Mouse (Mus musculus): ENCODE results near the gene Wnt3a.
A peak's percentile ranks its signal among the peaks of the same experiment; 100 is the strongest.

Gene Wnt3a

DNA sequence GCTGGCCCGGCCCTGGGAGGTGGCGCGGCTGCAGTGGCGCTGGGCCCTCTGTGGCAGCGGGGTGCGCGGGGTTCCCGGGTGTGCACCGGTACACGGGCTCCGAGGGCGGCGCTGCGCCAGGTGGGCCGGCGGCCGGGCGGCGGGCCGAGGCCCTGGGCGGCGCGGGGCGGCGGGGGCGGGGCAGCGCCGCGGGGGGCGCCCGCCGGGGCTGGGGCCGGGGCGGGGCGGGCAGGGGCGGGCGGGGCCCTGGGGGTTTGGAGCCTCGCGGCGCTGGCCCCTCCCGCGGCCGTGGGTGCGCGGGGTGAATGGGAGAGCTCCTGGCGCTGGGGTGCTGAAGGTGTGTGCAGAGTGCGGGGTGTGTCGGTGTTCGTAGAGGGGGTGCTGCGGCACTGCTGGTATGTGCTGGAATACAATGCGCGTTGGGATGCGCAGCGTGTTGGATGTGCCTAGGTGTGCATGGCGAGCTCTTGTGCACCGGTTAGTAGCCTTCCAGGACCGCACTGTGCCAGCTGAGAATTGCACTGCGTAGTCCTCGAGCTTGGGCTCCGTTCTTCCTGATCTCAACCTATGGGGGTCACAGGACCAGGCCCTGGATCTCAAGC lies at the start of gene Wnt3a:
TSS of gene Wnt3a (minus strand) at position 51 of the 602 bp plus-strand sequence.
- DNase-seq (ENCODE audit: low read depth) = no peak

DNA sequence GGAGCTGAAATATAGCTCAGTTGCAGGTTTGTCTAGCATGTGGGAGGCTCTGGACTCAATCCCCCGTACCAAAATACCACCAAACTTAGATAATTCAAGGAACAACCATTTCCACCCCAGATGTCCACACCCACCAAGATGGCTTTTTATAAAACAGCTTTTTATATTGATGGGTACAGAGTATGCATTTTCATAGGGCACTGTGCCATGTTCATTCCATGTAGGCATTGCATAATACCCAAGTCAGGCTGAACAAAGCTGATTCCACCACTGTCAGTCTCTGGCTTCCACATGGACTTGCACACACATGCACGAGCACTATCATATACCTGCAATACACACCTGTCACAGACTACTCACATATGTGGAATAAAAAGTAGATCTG lies 48.2 kb upstream of the Wnt3a start:
- DNase-seq (ENCODE audit: low read depth) = no peak

DNA sequence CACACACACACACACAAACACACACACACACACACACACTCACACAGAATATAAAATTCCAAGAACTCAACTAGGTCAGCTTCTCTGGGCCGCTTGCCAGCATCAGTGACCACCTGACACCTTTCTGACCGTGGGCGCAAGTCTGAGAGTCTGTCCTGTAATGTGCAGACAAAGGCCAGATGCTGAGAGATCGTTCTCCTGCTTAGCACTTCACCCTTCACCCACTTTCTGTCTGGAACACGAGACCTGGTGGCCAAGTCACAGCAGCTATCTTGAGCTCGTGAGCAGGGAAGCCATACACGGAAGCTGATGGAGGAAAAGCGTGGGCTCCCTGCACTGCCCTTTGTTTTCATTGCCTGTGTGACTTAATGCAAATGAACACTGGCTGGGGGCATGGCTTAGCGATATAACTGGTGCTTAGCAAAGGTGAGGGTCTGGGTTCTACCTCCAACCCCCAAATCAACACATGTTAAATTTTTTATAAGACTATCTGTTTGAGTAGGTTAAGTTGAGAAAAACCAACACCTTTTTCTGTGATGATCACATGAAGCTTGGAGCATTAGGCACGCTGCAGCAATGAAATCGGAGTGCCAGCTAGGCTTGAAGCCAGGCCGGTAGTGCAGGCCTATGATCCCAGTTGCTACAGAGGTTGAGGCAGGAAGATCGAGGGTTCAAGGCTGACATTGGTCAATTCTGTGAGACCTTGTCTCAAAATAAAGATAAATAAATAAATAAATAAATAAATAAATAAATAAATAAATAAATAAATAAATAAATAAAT lies 47.6 kb upstream of the Wnt3a start:
- no peak for DNase-seq (ENCODE audit: low read depth)

DNA sequence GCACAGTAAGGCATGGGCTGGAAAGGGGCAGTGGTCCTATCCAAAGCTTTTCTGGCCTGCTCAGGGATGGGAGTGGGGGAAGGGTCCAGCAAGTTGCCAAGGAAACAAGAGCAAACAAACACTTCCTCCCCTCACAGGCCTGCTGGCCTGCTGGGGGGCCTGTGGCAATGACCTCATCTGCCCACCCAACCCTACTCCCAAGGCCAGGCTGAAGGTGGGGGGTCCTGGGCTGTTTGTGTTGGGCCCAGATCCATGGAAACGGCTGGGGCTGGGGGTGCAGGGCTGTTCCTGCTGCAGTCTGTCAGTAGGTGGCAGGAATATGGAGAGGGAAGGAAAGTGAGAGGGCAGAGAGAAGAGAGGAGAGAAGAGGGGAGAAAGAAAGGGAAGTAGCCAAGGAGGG lies 45.8 kb upstream of the Wnt3a start:
- DNase-seq (ENCODE audit: low read depth) = no peak

DNA sequence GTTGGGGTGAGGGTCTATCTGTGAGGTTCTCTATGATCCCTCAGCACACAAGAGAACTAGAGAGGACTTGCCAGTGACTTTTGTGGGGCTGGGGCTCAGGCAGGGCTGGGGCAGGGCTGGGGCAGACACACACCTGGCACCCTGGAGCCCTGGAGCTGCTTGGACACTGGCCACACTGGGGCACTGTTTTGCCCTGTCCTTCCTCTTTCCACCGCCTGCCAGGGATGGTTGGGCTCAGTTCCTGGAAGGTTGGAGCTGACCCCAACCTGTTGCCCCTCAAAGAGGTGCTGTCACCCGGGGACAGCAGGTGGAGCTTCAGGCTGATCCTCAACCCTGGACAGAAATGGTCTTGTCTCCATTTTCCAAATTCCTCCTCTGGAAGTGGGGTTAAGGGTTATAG lies 45.4 kb upstream of the Wnt3a start:
- no peak for DNase-seq (ENCODE audit: low read depth)

DNA sequence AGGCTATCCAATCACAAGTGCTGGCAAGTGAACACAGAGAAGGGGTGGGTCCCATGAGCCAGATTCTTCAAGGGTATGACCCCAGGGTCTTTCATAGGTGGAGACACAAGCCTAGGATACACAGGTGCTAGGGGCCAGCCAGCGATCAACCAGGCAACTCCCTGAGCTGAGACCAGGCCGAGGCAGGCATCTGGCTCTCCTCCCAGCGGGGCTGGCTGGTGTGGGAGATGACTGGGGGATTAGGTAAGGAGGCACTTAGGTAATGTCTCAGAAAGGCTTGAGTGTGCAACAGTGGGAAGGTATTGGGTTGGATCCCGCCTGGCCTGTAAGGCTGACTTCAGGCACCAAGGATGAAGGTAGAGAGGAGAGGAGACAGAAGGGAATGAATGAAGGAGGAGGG lies 44.6 kb upstream of the Wnt3a start:
- no peak for DNase-seq (ENCODE audit: low read depth)

DNA sequence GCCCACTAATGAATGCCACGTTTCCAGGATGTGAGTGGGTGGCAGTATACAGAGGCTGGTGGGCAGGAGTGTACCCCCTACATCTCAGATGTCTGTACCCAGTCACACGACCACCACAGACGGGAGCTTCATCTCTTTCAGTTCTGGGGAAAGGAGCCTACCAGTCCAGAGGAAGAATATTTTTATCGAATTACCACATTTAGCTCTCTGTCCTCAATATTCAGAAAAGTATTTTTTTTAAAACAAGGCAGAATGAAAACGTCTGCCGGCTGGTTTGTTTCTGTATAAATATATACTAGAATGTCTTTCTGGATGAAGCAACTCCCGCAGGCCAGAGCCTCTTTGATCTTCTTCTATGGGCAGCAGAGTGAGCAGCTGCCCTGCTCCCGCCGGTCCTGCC lies 42.4 kb upstream of the Wnt3a start:
- no peak for DNase-seq (ENCODE audit: low read depth)

DNA sequence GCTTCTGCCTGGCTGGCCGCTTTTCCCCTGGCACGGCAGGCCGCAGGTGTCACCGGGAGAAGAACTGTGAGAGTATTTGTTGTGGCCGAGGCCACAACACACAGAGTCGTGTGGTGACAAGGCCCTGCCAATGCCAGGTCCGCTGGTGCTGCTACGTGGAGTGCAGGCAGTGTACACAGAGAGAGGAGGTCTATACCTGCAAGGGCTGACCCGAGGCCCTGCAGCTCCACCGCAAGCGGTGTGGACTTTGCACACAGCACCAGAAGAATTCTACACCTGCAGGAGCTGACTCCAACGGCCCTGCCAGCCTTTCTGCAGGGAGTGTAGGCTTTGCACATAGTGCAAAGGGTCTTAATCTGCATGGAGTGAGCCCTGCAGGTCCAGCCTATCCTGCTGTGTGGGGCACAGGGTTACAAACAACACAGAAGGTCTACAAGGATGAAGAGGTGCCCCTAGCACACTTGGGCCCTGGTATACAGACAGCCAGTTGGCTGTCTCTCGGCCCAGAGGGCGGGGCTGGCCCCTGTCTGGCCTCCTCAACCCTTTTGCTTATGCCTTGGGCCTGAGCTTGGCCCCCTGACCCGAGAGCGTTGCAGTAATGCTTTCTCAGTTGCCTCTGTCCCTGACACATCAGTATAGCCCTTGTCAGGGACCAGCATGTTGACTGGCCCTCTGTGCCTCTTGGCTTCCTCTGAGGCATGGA lies 40.8 kb upstream of the Wnt3a start:
- no peak for DNase-seq (ENCODE audit: low read depth)

DNA sequence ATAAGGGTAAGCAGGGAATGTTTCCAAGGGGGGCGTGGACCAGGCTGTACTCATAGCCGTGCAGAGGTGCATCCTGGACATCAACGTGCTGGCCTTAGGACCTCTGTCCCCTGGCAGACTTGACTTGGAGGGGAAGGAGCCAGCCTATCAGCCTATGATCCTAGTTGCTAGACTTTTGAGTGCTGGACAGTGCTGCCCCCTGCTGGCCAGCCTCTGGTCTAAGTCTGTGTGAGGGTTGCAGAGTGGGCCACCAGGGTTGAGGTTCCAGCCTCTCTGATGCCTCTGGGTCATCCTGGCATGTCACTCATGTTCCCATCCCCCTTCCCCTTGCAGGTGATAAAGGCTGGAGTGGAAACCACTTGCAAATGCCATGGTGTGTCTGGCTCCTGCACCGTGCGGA lies 40.0 kb upstream of the Wnt3a start:
- DNase-seq (ENCODE audit: low read depth) = peak; percentile 59

DNA sequence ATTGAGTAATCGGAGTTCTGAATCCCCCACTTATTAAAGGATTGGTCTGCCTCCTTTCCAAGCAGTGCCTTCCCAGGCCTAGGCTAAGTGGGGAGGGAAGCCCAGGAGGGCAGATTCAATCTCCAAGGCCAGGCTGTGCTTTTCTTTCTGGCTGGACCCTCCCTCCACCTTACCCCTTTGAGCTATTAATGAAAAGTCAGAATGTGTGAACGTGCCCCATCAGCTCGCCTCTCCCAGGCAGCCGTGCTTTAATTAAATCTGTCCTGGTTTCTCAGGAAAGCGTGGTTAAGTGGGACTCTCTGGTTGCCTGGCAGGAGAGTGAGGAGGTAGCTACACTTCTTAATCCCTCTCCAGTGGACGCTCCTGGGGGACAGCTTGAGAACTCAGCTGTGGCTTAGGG lies 39.1 kb upstream of the Wnt3a start:
- DNase-seq (ENCODE audit: low read depth) = no peak

DNA sequence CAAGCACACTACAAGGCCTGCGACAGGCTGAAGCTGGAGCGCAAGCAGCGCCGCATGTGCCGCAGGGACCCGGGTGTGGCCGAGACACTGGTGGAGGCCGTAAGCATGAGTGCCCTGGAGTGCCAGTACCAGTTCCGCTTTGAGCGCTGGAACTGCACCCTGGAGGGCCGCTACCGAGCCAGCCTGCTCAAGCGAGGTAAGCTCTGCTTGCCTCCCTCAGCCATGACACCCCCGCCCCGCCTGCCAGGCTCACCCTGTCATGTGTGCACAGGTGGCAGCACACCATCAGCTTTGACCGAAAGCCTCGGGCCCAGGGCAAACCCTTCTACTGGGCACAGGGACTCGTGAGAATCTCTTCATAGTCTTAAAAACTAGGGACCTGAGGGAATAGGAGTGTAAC lies 37.1 kb upstream of the Wnt3a start:
- DNase-seq (ENCODE audit: low read depth) = no peak

DNA sequence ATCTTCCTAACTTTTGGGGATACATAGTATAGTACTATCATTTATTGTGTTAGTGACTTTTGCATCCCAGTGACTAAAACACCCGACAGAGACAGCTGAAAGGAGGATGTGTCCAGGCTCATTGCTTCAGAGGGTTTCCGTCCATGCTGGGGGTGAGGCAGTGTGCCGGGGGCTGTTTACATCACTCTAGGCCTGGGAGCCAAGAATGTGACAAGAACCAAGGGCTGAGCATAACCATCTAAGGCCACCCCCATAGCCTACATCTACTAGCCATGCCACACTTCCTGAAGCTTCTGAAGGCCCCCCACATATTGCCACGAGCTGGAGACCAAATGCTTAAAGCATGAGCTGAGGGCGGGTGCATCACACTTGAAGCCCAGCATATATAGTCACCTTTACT lies 34.2 kb upstream of the Wnt3a start:
- no peak for DNase-seq (ENCODE audit: low read depth)

DNA sequence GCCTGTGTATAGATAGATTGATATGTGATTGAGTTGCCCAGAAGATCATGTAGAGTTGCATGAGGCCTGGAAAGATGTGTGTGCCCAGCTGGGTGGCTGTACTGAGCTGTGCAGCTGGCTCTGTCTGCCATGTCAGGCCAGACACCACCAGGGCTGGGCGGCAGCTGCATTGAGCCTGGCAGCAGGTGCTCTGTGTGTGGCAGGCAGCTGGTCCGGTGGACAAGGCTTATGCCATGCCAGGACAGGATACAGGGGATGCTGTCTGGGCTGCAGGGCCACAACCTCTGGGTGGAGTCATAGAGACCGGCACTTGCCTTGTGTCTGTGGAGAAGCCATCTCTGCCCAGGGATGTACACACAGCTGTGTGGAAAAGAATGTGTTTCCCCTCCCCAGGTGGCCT lies 32.4 kb upstream of the Wnt3a start:
- no peak for DNase-seq (ENCODE audit: low read depth)

DNA sequence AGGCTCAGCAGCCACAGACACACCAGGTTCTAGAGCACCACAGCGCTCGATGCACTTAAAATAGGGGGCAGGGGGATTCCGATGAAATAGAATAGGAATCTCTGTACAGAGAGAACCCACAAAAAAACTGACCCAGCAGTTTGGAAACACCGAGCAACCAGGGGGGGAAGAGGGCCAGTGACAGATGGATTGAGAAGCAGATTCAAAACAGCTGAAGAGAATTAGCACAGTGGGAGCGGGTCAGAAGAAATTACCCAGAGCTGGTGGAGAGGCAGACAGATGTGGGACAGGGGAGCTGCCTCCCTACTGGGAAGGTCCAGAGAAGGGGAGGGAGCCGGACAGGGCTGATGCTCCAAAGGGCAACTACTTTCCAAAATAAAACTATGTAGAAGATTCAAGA lies 26.0 kb upstream of the Wnt3a start:
- DNase-seq (ENCODE audit: low read depth) = no peak

DNA sequence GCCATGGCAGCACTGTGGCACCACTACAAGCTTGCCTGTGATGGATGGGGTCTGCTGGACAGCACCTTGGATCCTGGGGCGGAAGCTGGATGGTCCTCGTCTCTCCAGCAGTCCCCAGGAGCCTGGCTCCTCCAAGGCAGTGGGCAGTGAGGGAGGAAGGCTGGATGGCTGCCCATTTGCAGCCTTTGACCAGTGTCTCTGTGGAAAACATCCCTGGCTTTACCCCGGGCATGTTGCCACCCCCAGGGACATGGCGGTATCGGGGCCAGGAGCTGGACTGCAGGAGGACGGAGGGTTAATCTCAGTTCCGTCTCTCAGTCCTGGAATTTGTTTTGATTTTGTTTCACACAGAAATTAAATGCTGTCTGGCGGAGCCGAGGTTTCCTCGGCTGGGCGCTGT lies 23.4 kb upstream of the Wnt3a start:
- no peak for DNase-seq (ENCODE audit: low read depth)

DNA sequence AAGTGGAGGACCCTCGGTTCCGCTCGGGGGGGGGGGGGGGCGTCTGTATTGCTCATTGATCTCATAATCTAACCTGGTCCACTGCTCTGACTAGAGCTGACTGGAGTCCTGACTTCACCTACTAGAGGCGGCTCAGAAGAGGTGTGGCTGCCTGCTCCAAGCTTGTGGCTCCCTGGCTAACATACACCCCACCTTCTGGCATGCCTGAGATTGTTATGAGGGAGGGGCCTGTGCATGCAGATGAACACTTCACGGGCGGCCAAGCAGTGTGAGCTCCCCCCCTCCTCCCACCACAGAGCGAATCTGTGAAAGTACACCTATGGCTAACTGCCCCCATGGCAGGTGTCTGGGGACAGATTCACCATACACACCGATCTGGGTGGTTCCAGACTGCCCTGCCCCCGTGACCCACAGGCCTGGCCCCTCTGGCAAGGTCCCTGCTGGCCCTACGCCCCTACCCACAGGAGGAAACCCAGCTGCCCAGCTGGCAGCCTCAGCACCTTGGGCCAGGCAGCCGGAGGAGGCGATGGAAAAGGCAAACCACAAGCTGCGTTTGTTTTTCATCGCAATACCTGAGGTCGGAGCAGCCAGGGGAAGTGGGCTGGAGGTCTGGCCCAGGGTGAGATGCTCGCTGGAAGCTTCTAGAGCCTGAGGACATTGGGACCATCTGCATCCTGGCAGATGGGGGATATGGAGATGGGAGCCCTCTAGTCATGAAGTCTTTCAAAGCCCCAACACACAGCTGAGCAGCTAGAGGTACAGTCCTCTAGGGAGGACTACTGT lies 22.7 kb upstream of the Wnt3a start:
- no peak for DNase-seq (ENCODE audit: low read depth)

DNA sequence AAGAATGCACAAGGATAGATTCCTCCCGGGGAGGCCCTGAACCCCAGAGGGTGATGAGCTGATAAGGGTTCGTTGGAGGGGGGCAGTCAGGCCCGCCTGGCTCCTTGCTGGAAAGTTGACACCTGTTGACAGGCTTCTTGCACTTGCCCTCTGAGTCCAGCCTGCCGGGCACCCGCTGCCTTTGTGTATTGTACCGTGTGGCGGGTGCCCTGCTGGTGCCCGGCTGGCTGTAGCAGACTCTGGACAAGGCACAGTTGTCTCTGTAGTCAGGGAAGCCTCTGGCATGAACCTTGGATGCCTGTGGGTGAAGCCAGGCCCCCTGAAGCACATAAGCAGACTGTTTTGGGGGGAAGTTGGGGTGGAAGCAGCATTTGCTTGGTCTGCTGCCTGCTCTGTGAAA lies 21.9 kb upstream of the Wnt3a start:
- no peak for DNase-seq (ENCODE audit: low read depth)

DNA sequence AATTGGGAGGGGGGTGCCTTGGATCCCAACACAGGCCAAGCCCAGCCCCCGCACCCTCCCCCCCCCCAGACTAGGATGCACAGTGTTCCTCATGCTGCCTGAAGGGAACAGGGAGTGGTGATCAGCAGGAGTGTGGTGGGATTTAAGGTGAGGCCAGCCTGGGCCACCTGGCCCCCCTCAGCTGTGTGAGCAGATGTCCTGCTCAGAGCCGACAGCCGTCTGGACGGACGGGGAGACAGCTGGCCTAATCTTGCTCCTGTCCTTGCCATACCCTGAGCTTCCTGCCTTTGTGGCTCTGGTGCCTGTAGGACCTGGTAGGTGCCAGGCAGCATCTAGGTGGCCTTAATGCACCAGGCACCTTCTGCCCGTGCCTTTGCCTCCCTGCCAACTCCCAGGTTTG lies 21.5 kb upstream of the Wnt3a start:
- DNase-seq (ENCODE audit: low read depth) = no peak

DNA sequence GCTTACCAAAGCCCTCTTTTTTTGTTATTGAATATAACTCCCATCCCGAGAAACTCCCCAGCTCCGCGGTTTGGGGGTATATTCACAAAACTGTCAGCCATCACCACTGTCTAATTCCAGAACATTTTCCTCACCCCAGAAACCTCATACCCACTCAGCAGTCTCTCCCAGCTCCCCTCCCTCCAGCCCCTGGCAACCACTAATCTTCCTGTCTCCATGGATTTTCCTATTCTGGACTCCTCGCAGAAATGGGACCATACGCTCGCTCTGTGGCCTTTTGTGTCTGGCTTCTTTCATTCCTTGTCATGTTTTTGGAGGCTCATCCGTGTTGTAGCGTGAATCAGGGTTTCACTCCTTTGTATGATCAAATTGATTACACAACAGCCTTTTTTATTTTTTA lies 19.4 kb upstream of the Wnt3a start:
- no peak for DNase-seq (ENCODE audit: low read depth)

DNA sequence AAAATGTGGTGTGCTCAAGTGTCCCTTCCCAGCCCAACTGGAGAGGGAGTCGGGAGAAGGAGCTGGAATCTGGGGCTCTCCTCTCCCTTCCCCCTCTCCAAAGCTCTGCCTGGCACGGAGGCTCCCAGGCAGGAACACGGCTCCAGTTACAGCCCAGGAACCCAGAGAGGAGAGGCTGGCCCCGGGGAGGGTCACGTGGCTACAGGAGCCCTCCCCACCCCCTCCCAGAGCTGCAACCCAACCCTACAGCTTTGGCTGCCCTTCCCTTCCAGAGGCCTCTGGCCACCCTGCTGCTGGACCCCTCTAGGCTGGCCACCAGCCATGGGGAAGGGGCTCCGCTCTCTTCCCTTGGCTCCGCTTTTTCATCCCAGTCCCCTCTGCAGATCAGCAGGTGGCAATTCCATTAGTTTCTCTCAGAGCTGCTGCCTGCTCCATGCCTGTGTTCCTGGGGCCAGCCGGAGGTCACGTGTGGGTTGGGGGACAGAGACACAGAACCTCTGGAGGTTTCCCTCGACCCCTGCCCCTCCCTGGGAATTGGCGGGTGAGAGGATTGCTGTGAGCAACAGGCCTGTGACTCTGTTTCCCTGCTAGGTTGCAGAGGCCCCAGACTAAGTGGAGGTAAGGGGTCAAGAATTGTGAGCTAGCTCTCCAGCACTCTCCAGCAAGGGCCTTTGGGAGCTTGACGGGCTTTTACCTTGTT lies 18.7 kb upstream of the Wnt3a start:
- DNase-seq (ENCODE audit: low read depth) = no peak

DNA sequence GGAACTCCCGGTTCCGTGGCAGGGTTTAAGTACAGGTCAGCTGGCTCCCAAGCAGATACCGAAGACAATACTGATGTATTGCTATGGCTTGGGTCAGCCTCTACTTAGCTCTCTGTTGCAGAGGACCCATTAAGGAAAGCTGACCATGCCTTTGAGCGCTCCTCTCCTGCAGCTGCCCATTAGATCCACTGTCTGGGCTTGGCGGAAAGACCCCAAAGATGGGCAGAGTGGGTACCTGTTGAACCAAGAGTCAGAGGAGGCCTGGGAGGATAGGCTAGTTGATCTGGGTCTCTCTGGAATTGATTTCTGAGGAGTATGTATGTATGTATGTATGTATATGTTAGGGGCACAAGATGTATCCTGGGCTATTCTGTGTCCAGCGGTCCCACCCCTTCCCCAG lies 18.1 kb upstream of the Wnt3a start:
- no peak for DNase-seq (ENCODE audit: low read depth)

DNA sequence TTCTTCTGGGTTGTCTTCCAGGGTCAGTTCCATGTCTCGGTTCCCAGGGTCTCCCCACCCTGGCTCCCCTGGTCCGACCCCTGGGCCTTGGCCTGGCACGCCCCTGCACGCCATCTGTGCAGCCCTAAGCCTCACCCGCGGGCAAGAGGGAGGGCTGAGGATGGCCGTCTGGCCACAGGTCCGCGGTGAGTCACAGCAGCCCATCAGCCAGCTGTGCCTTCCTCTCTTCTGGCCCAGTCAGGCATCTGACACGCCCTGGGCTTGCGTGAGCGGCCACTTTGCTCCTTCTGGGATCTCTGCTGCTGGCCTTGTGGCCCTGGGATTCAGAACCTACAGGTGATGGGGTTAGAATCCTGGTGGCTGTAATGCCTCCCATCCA lies 17.6 kb upstream of the Wnt3a start:
- DNase-seq (ENCODE audit: low read depth) = no peak
